In the genomic region with DNA sequence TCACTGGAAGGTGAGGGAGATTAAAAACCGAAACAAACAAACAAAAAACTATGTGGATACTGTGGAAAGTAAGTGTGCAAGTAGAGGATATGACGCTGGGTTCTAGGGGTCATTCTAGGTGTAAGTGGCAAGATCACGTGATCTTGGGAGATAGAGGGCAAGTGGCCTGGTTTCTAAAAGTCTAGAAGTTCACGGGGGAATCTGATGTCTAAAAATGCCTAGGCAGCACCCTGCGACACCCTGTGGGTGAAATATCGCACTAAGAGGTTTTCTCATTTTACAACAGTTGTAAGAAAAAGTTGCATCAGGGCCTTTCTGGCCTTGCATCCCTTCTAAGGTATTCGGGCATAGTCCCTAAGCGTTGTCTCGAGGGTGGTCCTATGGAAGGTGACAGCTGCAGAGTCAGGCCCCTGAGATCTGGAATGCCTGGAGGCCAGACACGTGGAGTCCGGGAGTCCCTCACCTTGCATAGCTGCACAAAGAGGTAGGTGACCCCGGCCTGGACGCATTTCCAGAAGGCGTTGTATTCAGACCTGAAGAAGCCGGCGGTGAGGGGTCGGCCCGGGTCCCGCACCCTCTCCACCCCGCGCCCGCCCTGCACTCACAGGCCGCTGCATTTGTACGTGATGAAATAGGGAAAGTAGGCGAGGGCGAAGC, we compare ENCODE assay signal across 7 mouse cellular contexts. TPM values are rescaled to one million over a fixed set of nuclear protein-coding genes. Genes with fewer than 3 reads are reported as not detected.
DNase-seq lines count a peak whose midpoint lies in the region; ATAC-seq and TF ChIP-seq lines count a peak whose summit lies in the region.

No protein-coding gene starts in this region.

- no peaks in the 10 kb centered on the region for H3K27me3 ChIP-seq in hindbrain, embryonic 14.5 days (ENCODE audit: control insufficient read depth, insufficient read depth, low read length)
- H3K27me3 ChIP-seq in midbrain, embryonic 14.5 days (ENCODE audit: control insufficient read depth, insufficient read depth, low read length), result no peaks in the 10 kb centered on the region

- H3K9ac ChIP-seq in hindbrain, embryonic 14.5 days, result peak overlapping the region; percentile 88
- peak overlapping the region; percentile 80 for H3K9ac ChIP-seq in midbrain, embryonic 14.5 days (replicated peaks; ENCODE audit: low read length)

- TF ChIP-seq CTCF in lung, adult 2 months (IDR thresholded peaks at IDR 0.05; ENCODE audit: insufficient read depth, low read length), result no peak

- H3K9me3 ChIP-seq in hindbrain, embryonic 14.5 days (ENCODE audit: control insufficient read depth, low read length), result no peaks in the 10 kb centered on the region
- no peaks in the 10 kb centered on the region for H3K9me3 ChIP-seq in midbrain, embryonic 14.5 days (ENCODE audit: control insufficient read depth, low read length)

- intact Hi-C loops in left cerebral cortex, postnatal 10 days (cut with DNase I), result loop anchor here (5.0 kb wide), 1 partner anchor 67 kb away; a partner anchor contains a TSS

- H3K4me2 ChIP-seq in hindbrain, embryonic 14.5 days (replicated peaks), result peak overlapping the region; percentile 65
- peak overlapping the region; percentile 67 for H3K4me2 ChIP-seq in midbrain, embryonic 14.5 days (ENCODE audit: low read length)

- peak overlapping the region; percentile 26 for H3K27ac ChIP-seq in brown adipose tissue, adult 24 weeks (replicated peaks; ENCODE audit: low read depth, low read length)
- H3K27ac ChIP-seq in hindbrain, embryonic 14.5 days, result peak overlapping the region; percentile 91
- peak overlapping the region; percentile 94 for H3K27ac ChIP-seq in midbrain, embryonic 14.5 days (replicated peaks; ENCODE audit: low read depth, low read length)

- no peak for DNase-seq in lung, adult 2 months
- no peak for DNase-seq in lung, postnatal 25 days (ENCODE audit: low spot score)
- no peak for DNase-seq in hindbrain, embryonic 14.5 days (ENCODE audit: low spot score)
- no peak for DNase-seq in midbrain, embryonic 14.5 days
- no peak for DNase-seq in left cerebral cortex, postnatal 10 days (ENCODE audit: extremely low spot score in 1 of 2, low spot score in 2 of 2)
- no peak for DNase-seq in urinary bladder, postnatal 25 days (ENCODE audit: low spot score)

- H3K4me1 ChIP-seq in lung, adult 2 months (ENCODE audit: control insufficient read depth, insufficient read depth, low read length), result peaks cover 15% of the 10 kb centered on the region; the same call in 1 of the 2 replicates
- H3K4me1 ChIP-seq in brown adipose tissue, adult 24 weeks (ENCODE audit: control insufficient read depth, insufficient read depth, insufficient read length, low read length), result 0 out of 2 replicates have a peak, but pooled peaks cover 5% of the 10 kb centered on the region
- peaks cover 26% of the 10 kb centered on the region for H3K4me1 ChIP-seq in hindbrain, embryonic 14.5 days (replicated peaks; ENCODE audit: control insufficient read depth, insufficient read depth, low read length)
- H3K4me1 ChIP-seq in midbrain, embryonic 14.5 days (ENCODE audit: control insufficient read depth, insufficient read depth, low read length), result peaks cover 24% of the 10 kb centered on the region

- WGBS in lung, adult 2 months, result 5% methylated on average over 26 of the region's 26 CpGs
- 8% methylated on average over 26 of the region's 26 CpGs for WGBS in hindbrain, embryonic 14.5 days
- WGBS in midbrain, embryonic 14.5 days, result 9% methylated on average over 26 of the region's 26 CpGs

- H3K36me3 ChIP-seq in hindbrain, embryonic 14.5 days (replicated peaks; ENCODE audit: control insufficient read depth, insufficient read depth), result peaks cover 25% of the 10 kb centered on the region
- peaks cover 25% of the 10 kb centered on the region for H3K36me3 ChIP-seq in midbrain, embryonic 14.5 days (ENCODE audit: control insufficient read depth, insufficient read depth, low read length)

- no peak for TF ChIP-seq POLR2A in lung, adult 2 months (IDR thresholded peaks at IDR 0.05; ENCODE audit: borderline replicate concordance, extremely low read depth, low read depth, low read length)

- ATAC-seq in hindbrain, embryonic 14.5 days (ENCODE audit: low FRiP score), result peak; percentile 38
- ATAC-seq in midbrain, embryonic 14.5 days (ENCODE audit: low FRiP score, low TSS enrichment), result peak; percentile 51

- peak overlapping the region; percentile 88 for H3K4me3 ChIP-seq in lung, adult 2 months (replicated peaks; ENCODE audit: extremely low read depth, low read depth, low read length)
- H3K4me3 ChIP-seq in brown adipose tissue, adult 24 weeks (ENCODE audit: insufficient read depth, low read depth, low read length), result peak overlapping the region; percentile 94
- peak overlapping the region; percentile 78 for H3K4me3 ChIP-seq in hindbrain, embryonic 14.5 days (replicated peaks; ENCODE audit: low read length)
- peak overlapping the region; percentile 78 for H3K4me3 ChIP-seq in midbrain, embryonic 14.5 days (replicated peaks; ENCODE audit: low read depth, low read length)

RNA-seq across cellular contexts. Expression of a gene that starts 0.5 kb away (rescaled TPM):
- polyA plus RNA-seq in lung, adult 2 months (2012; rRNA removed), result 122 and 154 TPM in 2 replicates
- 209 and 275 TPM in 2 replicates for polyA plus RNA-seq in brown adipose tissue, adult 24 weeks (2012; ENCODE audit: insufficient read depth, insufficient read length, missing spikeins)
- 281 and 319 TPM in 2 replicates for polyA plus RNA-seq in hindbrain, embryonic 14.5 days (2014; fragmentation: Nextera tagmentation; extraction: Ambion mirVana)
- polyA plus RNA-seq in midbrain, embryonic 14.5 days (2014; fragmentation: Nextera tagmentation; extraction: Ambion mirVana), result 238 and 290 TPM in 2 replicates
- total RNA-seq in left cerebral cortex, postnatal 10 days (2021), result 100 to 1,000 TPM; 136 to 144 TPM

RNA-seq across cellular contexts. Expression of a gene that starts 14.6 kb away (rescaled TPM):
- 0.27 and 0.40 TPM in 2 replicates for polyA plus RNA-seq in lung, adult 2 months (2012; rRNA removed)
- polyA plus RNA-seq in brown adipose tissue, adult 24 weeks (2012; ENCODE audit: insufficient read depth, insufficient read length, missing spikeins), result not detected in 2 replicates
- 0.14 and 1.3 TPM in 2 replicates for polyA plus RNA-seq in hindbrain, embryonic 14.5 days (2014; fragmentation: Nextera tagmentation; extraction: Ambion mirVana)
- polyA plus RNA-seq in midbrain, embryonic 14.5 days (2014; fragmentation: Nextera tagmentation; extraction: Ambion mirVana), result 0.83 and 1.2 TPM in 2 replicates
- total RNA-seq in left cerebral cortex, postnatal 10 days (2021), result not detected

RNA-seq across cellular contexts. Expression of a gene that starts 16.9 kb away (rescaled TPM):
- not detected in 2 replicates for polyA plus RNA-seq in lung, adult 2 months (2012; rRNA removed)
- not detected in 2 replicates for polyA plus RNA-seq in brown adipose tissue, adult 24 weeks (2012; ENCODE audit: insufficient read depth, insufficient read length, missing spikeins)
- polyA plus RNA-seq in hindbrain, embryonic 14.5 days (2014; fragmentation: Nextera tagmentation; extraction: Ambion mirVana), result 2.0 and 2.1 TPM in 2 replicates
- polyA plus RNA-seq in midbrain, embryonic 14.5 days (2014; fragmentation: Nextera tagmentation; extraction: Ambion mirVana), result 0.53 and 1.1 TPM in 2 replicates
- 1 to 10 TPM; 2.5 to 3.2 TPM for total RNA-seq in left cerebral cortex, postnatal 10 days (2021)

RNA-seq across cellular contexts. Expression of a gene that starts 22.4 kb away (rescaled TPM):
- 3.8 and 60.4 TPM in 2 replicates for polyA plus RNA-seq in lung, adult 2 months (2012; rRNA removed)
- polyA plus RNA-seq in brown adipose tissue, adult 24 weeks (2012; ENCODE audit: insufficient read depth, insufficient read length, missing spikeins), result 12.3 and 18.2 TPM in 2 replicates
- polyA plus RNA-seq in hindbrain, embryonic 14.5 days (2014; fragmentation: Nextera tagmentation; extraction: Ambion mirVana), result 0.65 and 2.1 TPM in 2 replicates
- polyA plus RNA-seq in midbrain, embryonic 14.5 days (2014; fragmentation: Nextera tagmentation; extraction: Ambion mirVana), result 0.82 and 3.8 TPM in 2 replicates
- total RNA-seq in left cerebral cortex, postnatal 10 days (2021), result 1 to 10 TPM; 9.5 to 9.8 TPM

RNA-seq across cellular contexts. Expression of a gene that starts 30.1 kb away (rescaled TPM):
- not detected in 2 replicates for polyA plus RNA-seq in lung, adult 2 months (2012; rRNA removed)
- polyA plus RNA-seq in brown adipose tissue, adult 24 weeks (2012; ENCODE audit: insufficient read depth, insufficient read length, missing spikeins), result not detected in 2 replicates
- polyA plus RNA-seq in hindbrain, embryonic 14.5 days (2014; fragmentation: Nextera tagmentation; extraction: Ambion mirVana), result not detected in 2 replicates
- not detected in 2 replicates for polyA plus RNA-seq in midbrain, embryonic 14.5 days (2014; fragmentation: Nextera tagmentation; extraction: Ambion mirVana)
- not detected for total RNA-seq in left cerebral cortex, postnatal 10 days (2021)

Comparison
In these comparisons a context has a peak if more than half of its experiments do, and no peak if none do; other contexts are left out.
1. H3K27ac ChIP-seq: peak in every context shown above with its lines; median percentile 94 in midbrain, embryonic 14.5 days; 91 in hindbrain, embryonic 14.5 days; 26 in brown adipose tissue, adult 24 weeks.